Mouse (Mus musculus) brain, embryonic 14.5 days (tissue): ENCODE results near the gene Gm49486.

Experiments
- CTCF ChIP-seq: fragments of 200-500 bp; IDR thresholded peaks from 2 replicates; pipeline ENCODE4 v1.5.1; 2012; ENCODE audit warnings: inconsistent platforms, mild to moderate bottlenecking, moderate library complexity, borderline replicate concordance; ENCODE audit not compliant: insufficient read depth, insufficient read length; ENCODE audit errors: extremely low read depth
- POLR2A ChIP-seq: fragments of 200-500 bp; IDR thresholded peaks from 2 replicates; pipeline ENCODE4 v1.6.1; 2012; ENCODE audit warnings: mild to moderate bottlenecking, inconsistent platforms, borderline replicate concordance; ENCODE audit not compliant: poor library complexity, insufficient read depth, insufficient read length, severe bottlenecking; ENCODE audit errors: extremely low read depth

GRCm38 (mm10) chr15:79243234-79244042 lies 14.2 kb downstream of the Gm49486 start:
- TF ChIP-seq POLR2A: no peak
- TF ChIP-seq CTCF: peak; percentile 100
